Mouse (Mus musculus): Measurements from ENCODE around the gene Slc26a3. TPM values are rescaled to one million over a fixed set of nuclear protein-coding genes. Genes with fewer than 3 reads are reported as not detected.
A peak's percentile ranks its signal among the peaks of the same experiment; 100 is the strongest.

Gene Slc26a3
- polyA plus RNA-seq, 1 experiment from 2014 or later = not detected

- DNase-seq (no peak), ATAC-seq (ENCODE audit: low FRiP score, low TSS enrichment) (no peak)
- Histone ChIP-seq H3K4me1 (ENCODE audit: control insufficient read depth, insufficient read depth, low read length) (no peaks in the 10 kb centered on the region), H3K4me3 (replicated peaks; ENCODE audit: low read depth, low read length) (no peak overlapping the region), H3K36me3 (ENCODE audit: control insufficient read depth, insufficient read depth, low read length) (no peaks in the 10 kb centered on the region), H3K27me3 (ENCODE audit: control insufficient read depth, insufficient read depth, low read length) (no peaks in the 10 kb centered on the region), H3K9ac (replicated peaks; ENCODE audit: low read length) (no peak overlapping the region), H3K9me3 (ENCODE audit: control insufficient read depth, low read length) (no peaks in the 10 kb centered on the region), H3K4me2 (ENCODE audit: low read length) (no peak overlapping the region), H3K27ac (replicated peaks; ENCODE audit: low read depth, low read length) (no peak overlapping the region)
- WGBS = 83% methylated on average over 6 of the region's 6 CpGs
Observed at GRCm38 (mm10) chr12:31513724-31514503, 123.2 kb downstream of the Slc26a3 start.

DNA sequence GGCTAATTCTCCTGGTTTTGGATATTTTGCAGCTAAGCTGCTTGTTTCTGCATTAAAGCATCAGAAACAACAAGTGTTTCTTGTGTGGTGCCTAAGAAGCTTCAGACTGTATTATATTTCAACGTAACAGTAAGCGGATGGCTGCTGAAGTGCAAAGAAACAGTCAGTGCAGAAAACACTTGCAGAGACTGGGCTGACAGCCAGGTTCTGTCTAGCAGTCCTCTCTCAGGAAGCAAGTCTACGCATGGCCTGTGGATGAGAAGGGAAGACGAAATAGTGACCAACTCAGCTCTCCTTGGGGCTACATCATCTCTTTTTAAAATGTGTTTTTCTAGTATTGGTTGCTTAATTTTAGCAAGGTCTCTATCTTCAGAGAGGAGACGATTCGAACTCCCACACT lies 129.4 kb downstream of the Slc26a3 start:
- 86% methylated on average over 6 of the region's 6 CpGs for WGBS
- no peak overlapping the region for H3K9ac ChIP-seq (replicated peaks; ENCODE audit: low read length)
- DNase-seq (peak; percentile 32), ATAC-seq (ENCODE audit: low FRiP score, low TSS enrichment) (no peak)
- no peak overlapping the region for H3K4me2 ChIP-seq (ENCODE audit: low read length)
- no peaks in the 10 kb centered on the region for H3K36me3 ChIP-seq (ENCODE audit: control insufficient read depth, insufficient read depth, low read length)
- no peaks in the 10 kb centered on the region for H3K27me3 ChIP-seq (ENCODE audit: control insufficient read depth, insufficient read depth, low read length)
- H3K27ac ChIP-seq (replicated peaks; ENCODE audit: low read depth, low read length) = no peak overlapping the region
- no peak overlapping the region for H3K4me3 ChIP-seq (replicated peaks; ENCODE audit: low read depth, low read length)
- peaks cover 5% of the 10 kb centered on the region for H3K4me1 ChIP-seq (ENCODE audit: control insufficient read depth, insufficient read depth, low read length)
- H3K9me3 ChIP-seq (ENCODE audit: control insufficient read depth, low read length) = no peaks in the 10 kb centered on the region

DNA sequence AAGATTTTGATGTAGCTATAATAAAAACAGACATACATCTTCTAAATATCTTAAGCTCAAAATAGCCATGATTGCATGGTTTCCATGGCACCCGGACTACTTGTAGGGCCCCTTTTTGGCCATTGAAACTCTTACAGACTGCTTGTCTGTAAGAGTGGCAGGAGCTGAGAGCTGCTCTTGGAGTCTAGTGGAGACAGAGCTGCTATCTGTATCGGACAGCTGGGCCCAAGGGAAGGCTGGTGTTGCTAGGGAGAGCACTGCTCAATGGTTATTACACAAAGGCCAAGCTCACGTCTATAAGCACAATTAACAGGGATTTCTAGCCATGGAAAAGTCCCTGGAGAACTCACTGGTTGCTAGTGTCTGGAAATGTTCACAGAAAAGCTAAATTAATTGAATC lies 130.7 kb downstream of the Slc26a3 start:
- H3K4me3 ChIP-seq (replicated peaks; ENCODE audit: low read depth, low read length) = no peak overlapping the region
- no peaks in the 10 kb centered on the region for H3K9me3 ChIP-seq (ENCODE audit: control insufficient read depth, low read length)
- no peak overlapping the region for H3K4me2 ChIP-seq (ENCODE audit: low read length)
- H3K36me3 ChIP-seq (ENCODE audit: control insufficient read depth, insufficient read depth, low read length) = no peaks in the 10 kb centered on the region
- H3K27me3 ChIP-seq (ENCODE audit: control insufficient read depth, insufficient read depth, low read length) = no peaks in the 10 kb centered on the region
- ATAC-seq (ENCODE audit: low FRiP score, low TSS enrichment) = no peak; the same call in 1 of the 2 replicates
- H3K4me1 ChIP-seq (ENCODE audit: control insufficient read depth, insufficient read depth, low read length) = peaks cover 5% of the 10 kb centered on the region
- DNase-seq = peak; percentile 35
- WGBS = 45% methylated on average over 3 of the region's 3 CpGs
- H3K27ac ChIP-seq (replicated peaks; ENCODE audit: low read depth, low read length) = no peak overlapping the region
- no peak overlapping the region for H3K9ac ChIP-seq (replicated peaks; ENCODE audit: low read length)

Other genes with a start within 250 kb of the Slc26a3 start
- not detected in 2 replicates for gene Gm6993, start 150.1 kb upstream of the Slc26a3 start, polyA plus RNA-seq (2014; fragmentation: Nextera tagmentation; extraction: Ambion mirVana)
- gene Lamb1, start 125.6 kb upstream of the Slc26a3 start, polyA plus RNA-seq (2014; fragmentation: Nextera tagmentation; extraction: Ambion mirVana) = 3.9 and 16.7 TPM in 2 replicates
- 111 and 121 TPM in 2 replicates for gene Dld, start 39.4 kb upstream of the Slc26a3 start, polyA plus RNA-seq (2014; fragmentation: Nextera tagmentation; extraction: Ambion mirVana)
- gene Cbll1, start 108.7 kb downstream of the Slc26a3 start, polyA plus RNA-seq (2014; fragmentation: Nextera tagmentation; extraction: Ambion mirVana) = 22.0 and 22.9 TPM in 2 replicates
- gene Slc26a4, start 169.1 kb downstream of the Slc26a3 start, polyA plus RNA-seq (2014; fragmentation: Nextera tagmentation; extraction: Ambion mirVana) = 0.07 TPM in 1 of 2 replicates, not detected in the other
- gene Bcap29, start 243.8 kb downstream of the Slc26a3 start, polyA plus RNA-seq (2014; fragmentation: Nextera tagmentation; extraction: Ambion mirVana) = 31.6 TPM in 2 replicates

All from midbrain, embryonic 14.5 days (tissue).